Mouse (Mus musculus): Measurements from ENCODE around the gene Slc46a3.
A peak's percentile ranks its signal among the peaks of the same experiment; 100 is the strongest.

Slc46a3 gene

GRCm38 (mm10) chr5:147845319-147845718 lies 49.3 kb downstream of the Slc46a3 start:
- DNase-seq, result no peak

GRCm38 (mm10) chr5:147843340-147843739 lies 51.3 kb downstream of the Slc46a3 start:
- DNase-seq, result no peak

- no peak for DNase-seq
These were observed 55.2 kb downstream of the Slc46a3 start for GRCm38 (mm10) chr5:147839418-147839817.

GRCm38 (mm10) chr5:147834841-147835500 lies 59.6 kb downstream of the Slc46a3 start:
- DNase-seq, result peak; percentile 27 to 50

- DNase-seq, result no peak
These were observed 61.8 kb downstream of the Slc46a3 start for GRCm38 (mm10) chr5:147832842-147833241.

- no peak for DNase-seq
These were observed 65.8 kb downstream of the Slc46a3 start for GRCm38 (mm10) chr5:147828846-147829245.

All from kidney, postnatal 36 days (tissue).